Mouse (Mus musculus): Measurements from ENCODE around the gene Tmem181a.
"Not testable (repeated sequence)": the region's sequence is repeated elsewhere in the genome, so short reads cannot be mapped to it uniquely, and the experiment has no call there.

The Tmem181a gene

DNA sequence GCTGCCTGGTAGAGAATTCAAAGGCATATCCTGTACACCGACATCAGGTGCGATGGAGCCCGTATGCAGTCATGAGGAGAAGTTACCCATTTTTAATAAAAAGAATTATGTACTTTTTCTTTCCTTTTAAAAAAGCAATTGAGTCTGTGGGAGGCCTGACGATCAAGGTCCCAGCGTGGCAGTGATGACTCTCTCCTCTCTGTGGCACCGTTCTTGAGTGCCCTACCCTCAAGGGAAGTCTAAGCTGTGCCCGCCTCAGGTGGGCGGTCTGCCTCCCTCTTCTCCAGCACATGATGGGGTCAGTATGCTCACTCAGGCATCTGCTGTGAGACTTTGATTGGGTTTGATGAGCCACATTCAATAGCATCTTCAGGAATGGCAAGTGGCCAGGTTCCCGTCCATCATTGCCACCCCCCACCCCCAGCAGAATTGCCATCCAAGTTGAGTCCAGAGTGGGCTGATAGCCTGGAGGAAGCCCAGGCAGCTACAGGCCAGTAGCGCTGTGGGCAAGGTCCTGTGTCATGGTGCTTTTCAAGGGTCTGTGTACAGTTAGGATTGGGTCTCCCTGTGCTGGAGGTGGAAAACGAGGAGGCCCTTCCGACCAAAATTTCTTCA lies 49.1 kb downstream of the Tmem181a start:
- not testable (repeated sequence) for DNase-seq (ENCODE audit: low read depth, low spot score)

GRCm38 (mm10) chr17:6306503-6306902 lies 49.8 kb downstream of the Tmem181a start:
- not testable (repeated sequence) for DNase-seq (ENCODE audit: low read depth, low spot score)

- not testable (repeated sequence) for DNase-seq (ENCODE audit: low read depth, low spot score)
These were observed 55.1 kb downstream of the Tmem181a start for GRCm38 (mm10) chr17:6311716-6312115.

GRCm38 (mm10) chr17:6312755-6313154 lies 56.1 kb downstream of the Tmem181a start:
- DNase-seq (ENCODE audit: low read depth, low spot score) = not testable (repeated sequence)

GRCm38 (mm10) chr17:6314493-6314892 lies 57.8 kb downstream of the Tmem181a start:
- DNase-seq (ENCODE audit: low read depth, low spot score) = not testable (repeated sequence)

GRCm38 (mm10) chr17:6315706-6316105 lies 59.0 kb downstream of the Tmem181a start:
- DNase-seq (ENCODE audit: low read depth, low spot score) = not testable (repeated sequence)

DNA sequence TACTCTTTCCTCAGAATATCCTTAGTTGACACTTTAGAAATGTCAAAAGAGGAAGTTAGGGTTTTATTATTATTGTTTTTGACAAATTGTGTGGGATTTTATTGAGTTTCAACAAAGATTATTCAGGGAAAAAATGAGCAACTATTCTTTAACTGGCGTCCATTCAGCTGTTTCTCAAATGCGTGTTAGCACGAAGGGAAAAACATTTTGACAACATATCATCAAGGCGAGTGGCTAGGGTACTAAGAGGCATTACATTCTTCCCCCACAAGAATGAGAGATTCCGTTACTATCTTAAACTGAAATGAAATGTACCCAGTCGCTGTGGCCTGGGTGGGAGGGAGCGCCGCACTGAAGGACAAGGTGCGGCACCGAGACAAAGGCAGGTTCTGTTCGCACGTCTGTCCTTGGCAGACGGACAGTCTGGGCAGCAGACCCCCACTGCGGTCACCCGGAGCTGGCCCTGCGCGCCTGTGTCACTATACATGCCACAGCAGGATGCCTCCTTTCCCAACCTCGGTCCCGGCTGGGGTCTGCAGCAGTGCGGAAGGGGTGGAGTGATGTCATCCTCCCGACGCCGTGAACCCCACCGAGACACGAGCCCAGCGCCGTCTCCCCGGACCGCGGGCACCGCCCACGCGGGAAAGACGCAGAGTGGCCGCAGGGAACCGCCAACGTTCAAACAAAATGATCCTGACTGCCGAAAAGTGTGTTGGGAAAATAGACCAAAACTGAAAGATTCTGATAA lies 59.9 kb downstream of the Tmem181a start:
- DNase-seq (ENCODE audit: low read depth, low spot score) = not testable (repeated sequence)

- DNase-seq (ENCODE audit: low read depth, low spot score) = peak; percentile 69
These were observed 60.8 kb downstream of the Tmem181a start, which contains the start of gene Dynlt1a for GRCm38 (mm10) chr17:6317339-6317985. TSS of gene Dynlt1a (minus strand) at chr17:6317500.

DNA sequence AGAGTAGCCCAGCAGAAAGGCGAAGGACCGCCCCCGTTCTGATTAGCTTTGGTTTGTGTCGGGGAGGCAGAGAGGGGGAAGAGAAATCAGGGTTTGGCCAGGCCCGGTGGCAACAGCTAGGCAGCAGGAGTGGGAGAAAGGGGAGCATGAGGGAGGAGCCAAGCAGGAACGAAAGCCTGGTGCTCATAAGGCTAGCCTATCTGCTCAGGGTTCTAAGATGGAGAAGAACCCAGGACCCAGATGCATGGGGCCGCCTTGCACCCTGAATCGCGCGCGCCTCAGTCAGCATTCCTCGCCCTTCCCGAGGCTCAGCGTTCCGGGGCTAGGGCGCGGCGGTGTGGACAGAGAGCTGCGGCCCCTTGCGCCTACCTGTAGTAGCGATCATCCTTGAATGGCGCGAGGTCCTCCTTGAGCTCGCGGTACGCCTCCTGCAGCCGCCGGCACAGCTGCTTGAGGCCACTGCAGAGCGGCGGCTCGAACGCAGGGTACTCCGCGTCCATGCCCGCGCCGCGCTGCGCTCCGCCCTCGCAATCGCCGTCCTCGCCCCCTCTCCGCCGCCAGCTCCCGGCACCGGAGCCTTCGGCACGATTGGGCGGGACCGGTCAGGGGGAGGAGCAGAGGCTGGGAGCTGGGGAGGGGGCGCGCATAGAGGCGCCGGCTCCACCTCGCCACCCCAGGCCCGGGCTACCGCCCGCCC lies 64.6 kb downstream of the Tmem181a start:
- DNase-seq (ENCODE audit: low read depth, low spot score) = not testable (repeated sequence)

- DNase-seq (ENCODE audit: low read depth, low spot score) = not testable (repeated sequence)
These were observed 65.1 kb downstream of the Tmem181a start for GRCm38 (mm10) chr17:6321778-6322101.

- not testable (repeated sequence) for DNase-seq (ENCODE audit: low read depth, low spot score)
These were observed 68.4 kb downstream of the Tmem181a start for GRCm38 (mm10) chr17:6325021-6325420.

DNA sequence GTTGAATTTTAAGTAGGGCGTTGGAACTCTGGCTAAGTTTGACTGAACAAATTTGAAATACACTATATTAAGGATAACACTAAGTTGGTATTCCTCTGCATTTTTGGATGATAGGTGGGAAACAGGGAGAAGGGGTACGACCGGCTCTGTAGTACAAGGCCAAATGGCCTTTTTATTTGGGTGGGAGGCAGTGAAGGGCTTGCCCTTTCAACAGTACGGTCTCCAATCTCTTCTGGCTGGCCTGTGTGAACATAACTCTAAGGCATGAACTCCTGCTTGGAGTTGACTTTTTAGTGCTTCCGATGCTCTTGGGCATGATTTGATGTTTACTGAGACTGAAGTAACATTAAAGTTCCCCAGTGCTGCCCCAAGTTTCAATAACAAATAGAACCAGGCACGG lies 68.9 kb downstream of the Tmem181a start:
- DNase-seq (ENCODE audit: low read depth, low spot score) = not testable (repeated sequence)

DNA sequence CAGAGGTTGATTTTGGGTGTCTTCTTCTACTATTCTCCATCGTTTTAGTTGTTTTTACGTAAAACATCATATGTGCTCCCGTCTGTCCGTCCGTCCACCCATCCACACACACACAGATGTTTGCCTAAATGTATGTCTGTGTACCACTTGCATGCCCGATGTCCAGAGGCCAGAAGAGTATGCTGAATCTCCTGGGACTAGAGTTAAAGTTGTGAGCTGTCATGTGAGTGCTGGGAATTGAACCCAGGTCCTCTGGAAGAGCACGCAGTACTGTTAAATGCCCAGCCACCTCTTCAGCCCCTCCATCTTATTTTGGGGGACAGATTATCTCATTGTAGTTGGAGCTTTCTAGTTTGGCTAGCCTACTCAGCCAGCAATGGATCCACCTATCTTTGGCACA lies 70.9 kb downstream of the Tmem181a start:
- DNase-seq (ENCODE audit: low read depth, low spot score) = not testable (repeated sequence)

DNA sequence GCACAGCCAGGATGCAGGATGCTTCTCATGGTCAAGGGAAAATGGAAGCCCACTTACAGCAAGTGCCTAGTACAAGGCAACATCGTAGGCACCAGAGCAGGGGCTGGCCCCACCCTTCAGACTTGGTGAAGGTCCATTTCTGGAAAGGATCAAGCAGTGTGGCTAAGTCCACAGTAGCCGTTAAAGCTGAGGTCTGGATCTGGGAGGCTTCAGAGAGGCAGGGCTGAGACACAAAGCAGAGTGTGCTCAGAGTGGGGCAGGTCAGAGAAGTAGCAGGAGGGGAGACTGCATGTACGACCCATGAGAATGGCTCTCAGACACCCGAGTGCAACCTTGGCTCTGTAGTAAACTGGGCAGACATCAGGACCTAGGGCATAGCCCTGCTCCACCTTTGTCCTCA lies 72.3 kb downstream of the Tmem181a start:
- DNase-seq (ENCODE audit: low read depth, low spot score) = not testable (repeated sequence)

- not testable (repeated sequence) for DNase-seq (ENCODE audit: low read depth, low spot score)
These were observed 86.1 kb downstream of the Tmem181a start for GRCm38 (mm10) chr17:6342606-6343294.

GRCm38 (mm10) chr17:6355256-6355655 lies 98.6 kb downstream of the Tmem181a start:
- not testable (repeated sequence) for DNase-seq (ENCODE audit: low read depth, low spot score)
